Comparison of ENCODE assay signal across 19 mouse cellular contexts in genomic region chr6:48825016-48825415, GRCm38 (mm10). TPM values are rescaled to one million over a fixed set of nuclear protein-coding genes. Genes with fewer than 3 reads are reported as not detected.
DNase-seq lines count a peak whose midpoint lies in the region; ATAC-seq and TF ChIP-seq lines count a peak whose summit lies in the region.
"Had no signal": no experiment of that assay in that cellular context is flagged by ENCODE, and none has a peak within 500 bp of the region (broad histone marks: within the 10 kb centered on the region; RNA-seq: fewer than 3 reads in every experiment).

No protein-coding gene starts in this region.

- no peak overlapping the region for H3K27ac ChIP-seq in intestine, postnatal 0 days (ENCODE audit: low read depth, low read length)
- H3K27ac ChIP-seq in liver, embryonic 13.5 days: peak overlapping the region; percentile 47
- 0 out of 2 replicates have a peak overlapping the region, but pooled peaks have one; percentile 2 for H3K27ac ChIP-seq in small intestine, adult 2 months (ENCODE audit: insufficient read depth, low read depth, low read length)
- H3K27ac ChIP-seq: embryonic facial prominence, embryonic 12.5 days; forebrain, embryonic 10.5 days had no signal

- no peak for TF ChIP-seq POLR2A in small intestine, adult 2 months (IDR thresholded peaks at IDR 0.05; ENCODE audit: low read depth, low read length)

- no peak overlapping the region for H3K4me3 ChIP-seq in intestine, postnatal 0 days (ENCODE audit: low read depth, low read length)
- H3K4me3 ChIP-seq in liver, embryonic 13.5 days (replicated peaks): no peak overlapping the region
- H3K4me3 ChIP-seq in small intestine, adult 2 months (ENCODE audit: low read depth, low read length): no peak overlapping the region
- H3K4me3 ChIP-seq: embryonic facial prominence, embryonic 12.5 days; forebrain, embryonic 10.5 days; megakaryocyte, embryonic 14.5 days had no signal

- H3K9ac ChIP-seq in intestine, postnatal 0 days (ENCODE audit: low read depth, low read length): no peak overlapping the region
- no peak overlapping the region for H3K9ac ChIP-seq in liver, embryonic 13.5 days
- H3K9ac ChIP-seq: embryonic facial prominence, embryonic 12.5 days had no signal

- peak; percentile 32 for DNase-seq in adrenal gland, postnatal 10 days
- DNase-seq in adrenal gland, postnatal 25 days: no peak
- no peak for DNase-seq in liver, embryonic 13.5 days
- DNase-seq in ovary, postnatal 14 days (ENCODE audit: low spot score): no peak
- no peak for DNase-seq in spleen, adult 18-20 months
- no peak for DNase-seq in gastrocnemius, postnatal 10 days
- DNase-seq: adrenal gland, postnatal 36 days; cerebellum, postnatal 36 days; heart, postnatal 4 days; layer of hippocampus, adult 9-11 months; thymus, postnatal 4 days had no signal

- H3K4me2 ChIP-seq in intestine, postnatal 0 days (replicated peaks; ENCODE audit: low read depth): peak overlapping the region; percentile 33
- H3K4me2 ChIP-seq in liver, embryonic 13.5 days: no peak overlapping the region
- H3K4me2 ChIP-seq: embryonic facial prominence, embryonic 12.5 days; heart, embryonic 11.5 days had no signal

- H3K36me3 ChIP-seq in intestine, postnatal 0 days (ENCODE audit: control insufficient read depth, insufficient read depth): no peaks in the 10 kb centered on the region
- no peaks in the 10 kb centered on the region for H3K36me3 ChIP-seq in liver, embryonic 13.5 days
- H3K36me3 ChIP-seq in small intestine, adult 2 months (ENCODE audit: control insufficient read depth, insufficient read depth, low read length): no peaks in the 10 kb centered on the region
- H3K36me3 ChIP-seq: embryonic facial prominence, embryonic 12.5 days; forebrain, embryonic 10.5 days had no signal

- no peak for TF ChIP-seq CTCF in intestine, postnatal 0 days (IDR thresholded peaks at IDR 0.05; ENCODE audit: low read depth)
- TF ChIP-seq CTCF in small intestine, adult 2 months (IDR thresholded peaks at IDR 0.05; ENCODE audit: extremely low read depth, insufficient read length, insufficient replicate concordance, low read depth, low read length): no peak

- H3K9me3 ChIP-seq in intestine, postnatal 0 days (ENCODE audit: control insufficient read depth): no peaks in the 10 kb centered on the region
- no peaks in the 10 kb centered on the region for H3K9me3 ChIP-seq in liver, embryonic 13.5 days (replicated peaks)
- H3K9me3 ChIP-seq: embryonic facial prominence, embryonic 12.5 days; forebrain, embryonic 10.5 days; megakaryocyte, embryonic 14.5 days had no signal

- no peaks in the 10 kb centered on the region for H3K4me1 ChIP-seq in intestine, postnatal 0 days (replicated peaks; ENCODE audit: control insufficient read depth, insufficient read depth, low read length)
- peaks cover 11% of the 10 kb centered on the region for H3K4me1 ChIP-seq in liver, embryonic 13.5 days (replicated peaks)
- H3K4me1 ChIP-seq in small intestine, adult 2 months (ENCODE audit: control insufficient read depth, insufficient read depth, insufficient read length, low read length): peaks cover 9% of the 10 kb centered on the region; the same call in 1 of the 2 replicates
- H3K4me1 ChIP-seq: embryonic facial prominence, embryonic 12.5 days; forebrain, embryonic 10.5 days had no signal

- ATAC-seq in intestine, postnatal 0 days: peak; percentile 94
- ATAC-seq in liver, embryonic 13.5 days (ENCODE audit: low read depth): peak; percentile 61

- H3K27me3 ChIP-seq in intestine, postnatal 0 days (replicated peaks; ENCODE audit: control insufficient read depth, insufficient read depth, low read length): no peaks in the 10 kb centered on the region
- no peaks in the 10 kb centered on the region for H3K27me3 ChIP-seq in liver, embryonic 13.5 days
- no peaks in the 10 kb centered on the region for H3K27me3 ChIP-seq in small intestine, adult 2 months (ENCODE audit: control insufficient read depth, insufficient read depth, low read length)
- H3K27me3 ChIP-seq: embryonic facial prominence, embryonic 12.5 days; megakaryocyte, embryonic 14.5 days had no signal

- 21% methylated on average over 7 of the region's 7 CpGs for WGBS in intestine, postnatal 0 days
- WGBS in liver, embryonic 13.5 days (ENCODE audit: insufficient replicate concordance): 52% methylated on average over 7 of the region's 7 CpGs
- WGBS in small intestine, adult 2 months: 8% methylated on average over 7 of the region's 7 CpGs

RNA-seq across cellular contexts. Expression of gene Tmem176a, which starts 15.7 kb away (rescaled TPM):
- total RNA-seq in adrenal gland, postnatal 10 days (2021): 100 to 1,000 TPM; 138 to 148 TPM
- total RNA-seq in adrenal gland, postnatal 25 days (2021): 210 and 286 TPM in 2 replicates
- polyA plus RNA-seq in intestine, postnatal 0 days (2015; fragmentation: Nextera tagmentation; extraction: Ambion mirVana): 180 and 193 TPM in 2 replicates
- polyA plus RNA-seq in liver, embryonic 13.5 days (2015; fragmentation: Nextera tagmentation; extraction: Ambion mirVana): 72.2 and 77.0 TPM in 2 replicates
- polyA plus RNA-seq in small intestine, adult 2 months (2012; rRNA removed): 52.3 and 84.3 TPM in 2 replicates
- total RNA-seq in gastrocnemius, postnatal 10 days (2021): 10 to 100 TPM; 10.8 to 15.2 TPM

RNA-seq across cellular contexts. Expression of gene Tmem176b, which starts 16.3 kb away (rescaled TPM):
- 100 to 1,000 TPM; 280 to 302 TPM for total RNA-seq in adrenal gland, postnatal 10 days (2021)
- 498 and 582 TPM in 2 replicates for total RNA-seq in adrenal gland, postnatal 25 days (2021)
- polyA plus RNA-seq in intestine, postnatal 0 days (2015; fragmentation: Nextera tagmentation; extraction: Ambion mirVana): 319 and 320 TPM in 2 replicates
- 110 and 119 TPM in 2 replicates for polyA plus RNA-seq in liver, embryonic 13.5 days (2015; fragmentation: Nextera tagmentation; extraction: Ambion mirVana)
- 118 and 211 TPM in 2 replicates for polyA plus RNA-seq in small intestine, adult 2 months (2012; rRNA removed)
- total RNA-seq in gastrocnemius, postnatal 10 days (2021): 10 to 100 TPM; 32.9 to 45.7 TPM

RNA-seq across cellular contexts. Expression of gene Aoc1, which starts 47.7 kb away (rescaled TPM):
- total RNA-seq in adrenal gland, postnatal 10 days (2021): not detected
- total RNA-seq in adrenal gland, postnatal 25 days (2021): not detected in 2 replicates
- polyA plus RNA-seq in intestine, postnatal 0 days (2015; fragmentation: Nextera tagmentation; extraction: Ambion mirVana): 101 and 106 TPM in 2 replicates
- polyA plus RNA-seq in liver, embryonic 13.5 days (2015; fragmentation: Nextera tagmentation; extraction: Ambion mirVana): not detected in 2 replicates
- polyA plus RNA-seq in small intestine, adult 2 months (2012; rRNA removed): 85.5 and 894 TPM in 2 replicates
- not detected for total RNA-seq in gastrocnemius, postnatal 10 days (2021)
- total RNA-seq: adrenal gland, postnatal 36 days; heart, postnatal 4 days had no signal
- polyA plus RNA-seq: embryonic facial prominence, embryonic 12.5 days; heart, embryonic 11.5 days; limb, embryonic 11.5 days; neural tube, embryonic 14.5 days had no signal

RNA-seq across cellular contexts. Expression of gene Gimap3, which starts 54.4 kb away (rescaled TPM):
- 1 to 10 TPM; 4.5 to 5.4 TPM for total RNA-seq in adrenal gland, postnatal 10 days (2021)
- 2.4 and 3.5 TPM in 2 replicates for total RNA-seq in adrenal gland, postnatal 25 days (2021)
- polyA plus RNA-seq in intestine, postnatal 0 days (2015; fragmentation: Nextera tagmentation; extraction: Ambion mirVana): 0.58 and 0.64 TPM in 2 replicates
- 0.05 TPM in 1 of 2 replicates, not detected in the other for polyA plus RNA-seq in liver, embryonic 13.5 days (2015; fragmentation: Nextera tagmentation; extraction: Ambion mirVana)
- polyA plus RNA-seq in small intestine, adult 2 months (2012; rRNA removed): 6.2 and 13.0 TPM in 2 replicates
- under 1 TPM; 0.16 to 0.20 TPM for total RNA-seq in gastrocnemius, postnatal 10 days (2021)
- polyA plus RNA-seq: embryonic facial prominence, embryonic 12.5 days; forebrain, embryonic 10.5 days; heart, embryonic 11.5 days; limb, embryonic 11.5 days; neural tube, embryonic 14.5 days had no signal

Comparison
In these comparisons a context has a peak if more than half of its experiments do, and no peak if none do; other contexts are left out.
1. RNA of gene Tmem176a, which starts 15.7 kb away (total RNA-seq): 210 to 286 TPM in adrenal gland, postnatal 25 days and 138 to 148 TPM in adrenal gland, postnatal 10 days; 10.8 to 15.2 TPM in gastrocnemius, postnatal 10 days; every median in the first group is over 4 times any median in the second.
2. RNA of gene Tmem176b, which starts 16.3 kb away (total RNA-seq): 498 to 582 TPM in adrenal gland, postnatal 25 days and 280 to 302 TPM in adrenal gland, postnatal 10 days; 32.9 to 45.7 TPM in gastrocnemius, postnatal 10 days; every median in the first group is over 4 times any median in the second.